Mouse (Mus musculus) embryonic fibroblast, embryonic 13.5 days (primary cell): ENCODE measurements around the gene Tmbim4.

Experiments used
- CTCF ChIP-seq: IDR thresholded peaks from 2 replicates; pipeline ENCODE4 v1.5.1; 2011; ENCODE audit warnings: mild to moderate bottlenecking, control low read depth, low read length, moderate library complexity, borderline replicate concordance; ENCODE audit not compliant: insufficient read depth
- POLR2A ChIP-seq: IDR thresholded peaks from 2 replicates; pipeline ENCODE4 v1.6.1; 2011; ENCODE audit warnings: low read depth, mild to moderate bottlenecking, control low read depth, low read length, moderate library complexity

DNA sequence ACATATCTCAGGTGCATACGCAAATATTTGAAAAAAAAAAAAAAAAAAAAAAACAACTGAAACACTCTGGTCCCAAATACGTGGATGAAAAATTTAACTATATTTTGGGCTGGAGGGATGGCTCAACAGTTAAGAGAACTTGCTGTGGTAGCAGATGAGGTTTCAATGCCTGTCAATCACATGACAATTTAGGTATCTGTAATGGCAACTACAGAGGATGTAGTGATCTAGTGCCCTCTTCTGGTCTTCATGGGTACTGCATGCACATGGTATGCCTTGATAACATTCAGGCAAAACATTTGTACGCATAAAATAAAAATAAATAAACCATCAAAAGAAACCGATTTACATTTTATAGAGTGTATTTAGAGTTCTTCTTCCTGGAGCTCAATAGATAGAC, 69.4 kb downstream of the Tmbim4 start:
- TF ChIP-seq POLR2A, result no peak
- TF ChIP-seq CTCF, result no peak
